Mouse (Mus musculus): ENCODE measurements around the gene Hspg2.

- TF ChIP-seq CTCF (IDR thresholded peaks at IDR 0.05; ENCODE audit: low read depth) (no peak), EP300 (IDR thresholded peaks at IDR 0.05; ENCODE audit: low read depth) (no peak)
Observed at GRCm38 (mm10) chr4:137478306-137478705, 9.7 kb downstream of the Hspg2 start.
